Mouse (Mus musculus): Measurements from ENCODE around the gene Garnl3.

DNA sequence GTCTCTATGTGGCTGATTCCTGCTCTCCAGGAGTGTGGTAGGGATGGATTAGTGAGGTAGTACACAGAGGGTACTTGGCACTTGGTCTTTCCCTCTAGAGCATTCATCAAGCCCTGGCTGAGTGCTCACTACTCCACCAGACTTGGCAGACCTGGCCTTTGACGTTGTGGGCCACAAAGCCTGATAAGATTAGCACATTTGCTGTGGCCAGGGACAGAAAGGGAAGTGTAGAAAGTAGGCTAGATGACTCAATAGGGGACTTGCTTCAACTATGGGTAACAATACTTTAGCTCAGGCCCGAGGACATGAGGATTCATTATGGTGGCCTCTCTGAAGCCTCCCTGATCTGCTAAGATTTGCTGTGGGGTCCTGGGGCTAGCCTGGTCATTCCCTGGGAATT, 114.3 kb downstream of the Garnl3 start:
- TF ChIP-seq EP300 (IDR thresholded peaks at IDR 0.05; ENCODE audit: low read depth) (no peak), CTCF (IDR thresholded peaks at IDR 0.05; ENCODE audit: low read depth) (no peak)

All from liver, postnatal 0 days (tissue).